Mouse (Mus musculus): Measurements from ENCODE around the gene Rubcn. TPM values are rescaled to one million over a fixed set of nuclear protein-coding genes. Genes with fewer than 3 reads are reported as not detected.
A peak's percentile ranks its signal among the peaks of the same experiment; 100 is the strongest.
"Not testable (repeated sequence)": the region's sequence is repeated elsewhere in the genome, so short reads cannot be mapped to it uniquely, and the experiment has no call there.

Gene Rubcn
- total RNA-seq (2021), result 10 to 100 TPM; 61.4 to 62.4 TPM

- peak; percentile 96 to 97 for DNase-seq
These were observed at the start of gene Rubcn, which contains the start of gene Fyttd1 for GRCm38 (mm10) chr16:32877343-32878156. Gene Rubcn (minus strand): TSS chr16:32877766. Gene Fyttd1 (plus strand): TSS chr16:32877500.

GRCm38 (mm10) chr16:32927044-32927443 is 49.5 kb upstream of the Rubcn start:
- DNase-seq, result no peak

- not testable (repeated sequence) for DNase-seq
These were observed 49.1 kb upstream of the Rubcn start for GRCm38 (mm10) chr16:32926629-32927028.

- no peak for DNase-seq
These were observed 37.9 kb upstream of the Rubcn start for GRCm38 (mm10) chr16:32915292-32916068.

GRCm38 (mm10) chr16:32913937-32914881 is 36.6 kb upstream of the Rubcn start, which contains the start of gene Lrch3:
Gene Lrch3 (plus strand): TSS chr16:32914100.
- peak; percentile 93 to 94 for DNase-seq

- DNase-seq, result no peak
These were observed 35.6 kb upstream of the Rubcn start for GRCm38 (mm10) chr16:32913212-32913611.

- DNase-seq, result no peak
These were observed 29.2 kb upstream of the Rubcn start for GRCm38 (mm10) chr16:32906727-32907126.

- DNase-seq, result no peak
These were observed 28.6 kb upstream of the Rubcn start for GRCm38 (mm10) chr16:32906186-32906585.

- DNase-seq, result no peak
These were observed 24.5 kb upstream of the Rubcn start for GRCm38 (mm10) chr16:32902051-32902428.

- no peak for DNase-seq
These were observed 23.9 kb upstream of the Rubcn start for GRCm38 (mm10) chr16:32901360-32902050.

GRCm38 (mm10) chr16:32896126-32896525 is 18.6 kb upstream of the Rubcn start:
- DNase-seq, result no peak

GRCm38 (mm10) chr16:32889881-32890280 is 12.3 kb upstream of the Rubcn start:
- no peak for DNase-seq

GRCm38 (mm10) chr16:32887996-32888395 is 10.4 kb upstream of the Rubcn start:
- DNase-seq, result no peak

- DNase-seq, result no peak
These were observed 4.0 kb upstream of the Rubcn start for GRCm38 (mm10) chr16:32881538-32881937.

- DNase-seq, result no peak
These were observed 1.7 kb upstream of the Rubcn start for GRCm38 (mm10) chr16:32878972-32879926.

GRCm38 (mm10) chr16:32878157-32878598 is 612 bp upstream of the Rubcn start:
- DNase-seq, result peak; percentile 11 to 12

- no peak for DNase-seq
These were observed 735 bp downstream of the Rubcn start for GRCm38 (mm10) chr16:32876831-32877230.

GRCm38 (mm10) chr16:32875847-32876246 is 1.7 kb downstream of the Rubcn start:
- DNase-seq, result no peak

GRCm38 (mm10) chr16:32875281-32875680 is 2.3 kb downstream of the Rubcn start:
- not testable (repeated sequence) for DNase-seq

- DNase-seq, result no peak
These were observed 4.2 kb downstream of the Rubcn start for GRCm38 (mm10) chr16:32873366-32873765.
